8 mouse cellular contexts compared by ENCODE assay signal in genomic region chr9:64385511-64386465, GRCm38 (mm10). TPM values are rescaled to one million over a fixed set of nuclear protein-coding genes. Genes with fewer than 3 reads are reported as not detected.
DNase-seq lines count a peak whose midpoint lies in the region; ATAC-seq and TF ChIP-seq lines count a peak whose summit lies in the region.

Gene Megf11, plus strand, starts transcription at chr9:64385626.

- H3K4me3 ChIP-seq in heart, embryonic 12.5 days: peak within 1 kb of the TSS; percentile 64
- peak within 1 kb of the TSS; percentile 42 for H3K4me3 ChIP-seq in lung, postnatal 0 days (ENCODE audit: low read depth, low read length)

- peaks cover 15% of the 10 kb centered on the region for H3K4me1 ChIP-seq in heart, embryonic 12.5 days (replicated peaks)
- peaks cover 18% of the 10 kb centered on the region for H3K4me1 ChIP-seq in lung, postnatal 0 days (ENCODE audit: insufficient read depth, low read depth, low read length)

- peak within 1 kb of the TSS; percentile 61 for H3K9ac ChIP-seq in heart, embryonic 12.5 days
- H3K9ac ChIP-seq in lung, postnatal 0 days (replicated peaks; ENCODE audit: low read depth): no peak within 1 kb of the TSS

- no peak for TF ChIP-seq EP300 in lung, postnatal 0 days (IDR thresholded peaks at IDR 0.05)

- peak; percentile 20 to 29 for DNase-seq in left cerebral cortex, adult 18-20 months (ENCODE audit: low spot score in 2 of 2)
- no peak for DNase-seq in left cerebral cortex, adult 11 months (ENCODE audit: low spot score)
- DNase-seq in cerebellum, adult 9-10 months: peak; percentile 74
- DNase-seq in layer of hippocampus, adult 8-10 months (ENCODE audit: low spot score in 2 of 2): no peak
- peak; percentile 45 for DNase-seq in lung, postnatal 0 days (ENCODE audit: low spot score)
- DNase-seq in right cerebral cortex, postnatal 4 days: peak; percentile 65

- no peak within 1 kb of the TSS for H3K27ac ChIP-seq in heart, embryonic 12.5 days (ENCODE audit: poor library complexity, severe bottlenecking)
- H3K27ac ChIP-seq in lung, postnatal 0 days (ENCODE audit: low read length): no peak within 1 kb of the TSS

- no peak for TF ChIP-seq CTCF in lung, postnatal 0 days (IDR thresholded peaks at IDR 0.05)

- WGBS in heart, embryonic 12.5 days: 1% methylated on average over 91 of the region's 93 CpGs
- 2% methylated on average over 53 of the region's 93 CpGs for WGBS in lung, postnatal 0 days

- ATAC-seq in heart, embryonic 12.5 days (ENCODE audit: insufficient number of reproducible peaks, low FRiP score): peak; percentile 69; the same call in 1 of the 2 replicates
- ATAC-seq in lung, postnatal 0 days: peak; percentile 37; the same call in 1 of the 2 replicates
- ATAC-seq in erythroid progenitor cell, adult 5-6 weeks (replicated peaks; ENCODE audit: low FRiP score, poor library complexity, severe bottlenecking): no peak

- H3K4me2 ChIP-seq in heart, embryonic 12.5 days: peak within 1 kb of the TSS; percentile 99
- H3K4me2 ChIP-seq in lung, postnatal 0 days (replicated peaks; ENCODE audit: low read depth, low read length): peak within 1 kb of the TSS; percentile 82

- H3K27me3 ChIP-seq in heart, embryonic 12.5 days (replicated peaks): peaks cover 78% of the 10 kb centered on the region
- peaks cover 24% of the 10 kb centered on the region for H3K27me3 ChIP-seq in lung, postnatal 0 days (replicated peaks; ENCODE audit: insufficient read depth, low read length)

- no peaks in the 10 kb centered on the region for H3K36me3 ChIP-seq in heart, embryonic 12.5 days
- no peaks in the 10 kb centered on the region for H3K36me3 ChIP-seq in lung, postnatal 0 days (ENCODE audit: insufficient read depth, low read length)

- no peaks in the 10 kb centered on the region for H3K9me3 ChIP-seq in heart, embryonic 12.5 days (replicated peaks)
- no peaks in the 10 kb centered on the region for H3K9me3 ChIP-seq in lung, postnatal 0 days (ENCODE audit: low read length)

RNA-seq across cellular contexts. Expression of gene Megf11, which starts in this region (rescaled TPM):
- 10 to 100 TPM; 10.2 to 11.3 TPM for total RNA-seq in left cerebral cortex, adult 18-20 months (2021)
- polyA plus RNA-seq in heart, embryonic 12.5 days (2016; fragmentation: Nextera tagmentation; extraction: Ambion mirVana): 0.37 and 0.65 TPM in 2 replicates
- total RNA-seq in layer of hippocampus, adult 8-10 months (2022): 10 to 100 TPM; 11.7 to 16.9 (median 14.2) TPM
- 0.56 and 0.63 TPM in 2 replicates for polyA plus RNA-seq in lung, postnatal 0 days (2015; fragmentation: Nextera tagmentation; extraction: Ambion mirVana)
- not detected in 2 replicates for total RNA-seq in erythroid progenitor cell, adult 5-6 weeks (2015; ENCODE audit: low replicate concordance)
- total RNA-seq in erythroid progenitor cell, adult 5-6 weeks (2017; ENCODE audit: low replicate concordance): 0.64 TPM in 1 of 2 replicates, not detected in the other

Comparison
In these comparisons a context has a peak if more than half of its experiments do, and no peak if none do; other contexts are left out.
1. RNA of gene Megf11 (total RNA-seq): 11.7 to 16.9 TPM in layer of hippocampus, adult 8-10 months and 10.2 to 11.3 TPM in left cerebral cortex, adult 18-20 months; 0.64 TPM in erythroid progenitor cell, adult 5-6 weeks; every median in the first group is over 4 times any median in the second.
2. DNase-seq: peak in left cerebral cortex, adult 18-20 months (2 of 2), cerebellum, adult 9-10 months (single experiment) and right cerebral cortex, postnatal 4 days (single experiment); none in left cerebral cortex, adult 11 months (single experiment) and layer of hippocampus, adult 8-10 months (0 of 2).
3. Peak in ATAC-seq, H3K4me3 ChIP-seq, H3K9ac ChIP-seq and H3K4me2 ChIP-seq in heart, embryonic 12.5 days; RNA of the gene not detected or under 1 TPM.
4. Peak in DNase-seq, ATAC-seq, H3K4me3 ChIP-seq and H3K4me2 ChIP-seq in lung, postnatal 0 days; RNA of the gene not detected or under 1 TPM.